Mouse (Mus musculus): Measurements from ENCODE around the gene Gas6. TPM values are rescaled to one million over a fixed set of nuclear protein-coding genes. Genes with fewer than 3 reads are reported as not detected.
A peak's percentile ranks its signal among the peaks of the same experiment; 100 is the strongest.

Gene Gas6
- polyA plus RNA-seq, 1 experiment from 2014 or later = 17.7 TPM

- DNase-seq = no peak
- Histone ChIP-seq H3K4me3 (replicated peaks; ENCODE audit: low read depth, low read length) (no peak overlapping the region), H3K36me3 (ENCODE audit: control insufficient read depth, insufficient read depth, low read length) (no peaks in the 10 kb centered on the region), H3K27ac (replicated peaks; ENCODE audit: low read depth, low read length) (no peak overlapping the region), H3K4me1 (ENCODE audit: control insufficient read depth, insufficient read depth, low read length) (no peaks in the 10 kb centered on the region), H3K4me2 (ENCODE audit: low read length) (no peak overlapping the region), H3K9ac (replicated peaks; ENCODE audit: low read length) (no peak overlapping the region), H3K9me3 (ENCODE audit: control insufficient read depth, low read length) (no peaks in the 10 kb centered on the region), H3K27me3 (ENCODE audit: control insufficient read depth, insufficient read depth, low read length) (no peaks in the 10 kb centered on the region)
- WGBS = 89% methylated on average over 7 of the region's 7 CpGs
- no peak for ATAC-seq (ENCODE audit: low FRiP score, low TSS enrichment)
Measured at GRCm38 (mm10) chr8:13481089-13481554, 13.2 kb downstream of the Gas6 start.

GRCm38 (mm10) chr8:13475892-13476291 lies 18.4 kb downstream of the Gas6 start:
- 59% methylated on average over 9 of the region's 9 CpGs for WGBS
- H3K36me3 ChIP-seq (ENCODE audit: control insufficient read depth, insufficient read depth, low read length) = no peaks in the 10 kb centered on the region
- no peaks in the 10 kb centered on the region for H3K4me1 ChIP-seq (ENCODE audit: control insufficient read depth, insufficient read depth, low read length)
- no peak overlapping the region for H3K4me2 ChIP-seq (ENCODE audit: low read length)
- H3K9me3 ChIP-seq (ENCODE audit: control insufficient read depth, low read length) = no peaks in the 10 kb centered on the region
- H3K27ac ChIP-seq (replicated peaks; ENCODE audit: low read depth, low read length) = no peak overlapping the region
- H3K4me3 ChIP-seq (replicated peaks; ENCODE audit: low read depth, low read length) = no peak overlapping the region
- ATAC-seq (ENCODE audit: low FRiP score, low TSS enrichment) (no peak), DNase-seq (no peak)
- no peak overlapping the region for H3K9ac ChIP-seq (replicated peaks; ENCODE audit: low read length)
- no peaks in the 10 kb centered on the region for H3K27me3 ChIP-seq (ENCODE audit: control insufficient read depth, insufficient read depth, low read length)

- ATAC-seq (ENCODE audit: low FRiP score, low TSS enrichment) (no peak), DNase-seq (no peak)
- no peak overlapping the region for H3K4me3 ChIP-seq (replicated peaks; ENCODE audit: low read depth, low read length)
- H3K36me3 ChIP-seq (ENCODE audit: control insufficient read depth, insufficient read depth, low read length) = no peaks in the 10 kb centered on the region
- no peak overlapping the region for H3K4me2 ChIP-seq (ENCODE audit: low read length)
- H3K4me1 ChIP-seq (ENCODE audit: control insufficient read depth, insufficient read depth, low read length) = no peaks in the 10 kb centered on the region
- H3K9ac ChIP-seq (replicated peaks; ENCODE audit: low read length) = no peak overlapping the region
- H3K9me3 ChIP-seq (ENCODE audit: control insufficient read depth, low read length) = no peaks in the 10 kb centered on the region
- no peak overlapping the region for H3K27ac ChIP-seq (replicated peaks; ENCODE audit: low read depth, low read length)
- H3K27me3 ChIP-seq (ENCODE audit: control insufficient read depth, insufficient read depth, low read length) = no peaks in the 10 kb centered on the region
- WGBS = 85% methylated on average over 7 of the region's 7 CpGs
Measured at GRCm38 (mm10) chr8:13472284-13472683, 22.0 kb downstream of the Gas6 start.

GRCm38 (mm10) chr8:13471484-13471883 lies 22.8 kb downstream of the Gas6 start:
- H3K27me3 ChIP-seq (ENCODE audit: control insufficient read depth, insufficient read depth, low read length) = no peaks in the 10 kb centered on the region
- WGBS = 86% methylated on average over 11 of the region's 11 CpGs
- no peaks in the 10 kb centered on the region for H3K36me3 ChIP-seq (ENCODE audit: control insufficient read depth, insufficient read depth, low read length)
- no peak overlapping the region for H3K4me2 ChIP-seq (ENCODE audit: low read length)
- H3K9me3 ChIP-seq (ENCODE audit: control insufficient read depth, low read length) = no peaks in the 10 kb centered on the region
- no peak overlapping the region for H3K4me3 ChIP-seq (replicated peaks; ENCODE audit: low read depth, low read length)
- ATAC-seq (ENCODE audit: low FRiP score, low TSS enrichment) (no peak), DNase-seq (no peak)
- H3K4me1 ChIP-seq (ENCODE audit: control insufficient read depth, insufficient read depth, low read length) = no peaks in the 10 kb centered on the region
- no peak overlapping the region for H3K27ac ChIP-seq (replicated peaks; ENCODE audit: low read depth, low read length)
- no peak overlapping the region for H3K9ac ChIP-seq (replicated peaks; ENCODE audit: low read length)

GRCm38 (mm10) chr8:13468737-13469136 lies 25.6 kb downstream of the Gas6 start:
- ATAC-seq (ENCODE audit: low FRiP score, low TSS enrichment) (no peak), DNase-seq (no peak)
- 86% methylated on average over 9 of the region's 9 CpGs for WGBS
- Histone ChIP-seq H3K27me3 (ENCODE audit: control insufficient read depth, insufficient read depth, low read length) (no peaks in the 10 kb centered on the region), H3K4me3 (replicated peaks; ENCODE audit: low read depth, low read length) (no peak overlapping the region), H3K36me3 (ENCODE audit: control insufficient read depth, insufficient read depth, low read length) (no peaks in the 10 kb centered on the region), H3K4me2 (ENCODE audit: low read length) (no peak overlapping the region), H3K27ac (replicated peaks; ENCODE audit: low read depth, low read length) (no peak overlapping the region), H3K4me1 (ENCODE audit: control insufficient read depth, insufficient read depth, low read length) (no peaks in the 10 kb centered on the region), H3K9ac (replicated peaks; ENCODE audit: low read length) (no peak overlapping the region), H3K9me3 (ENCODE audit: control insufficient read depth, low read length) (no peaks in the 10 kb centered on the region)

- no peak overlapping the region for H3K27ac ChIP-seq (replicated peaks; ENCODE audit: low read depth, low read length)
- no peaks in the 10 kb centered on the region for H3K9me3 ChIP-seq (ENCODE audit: control insufficient read depth, low read length)
- peak; percentile 39 for DNase-seq
- no peaks in the 10 kb centered on the region for H3K4me1 ChIP-seq (ENCODE audit: control insufficient read depth, insufficient read depth, low read length)
- H3K27me3 ChIP-seq (ENCODE audit: control insufficient read depth, insufficient read depth, low read length) = no peaks in the 10 kb centered on the region
- WGBS = 73% methylated on average over 5 of the region's 5 CpGs
- H3K4me2 ChIP-seq (ENCODE audit: low read length) = no peak overlapping the region
- no peak overlapping the region for H3K9ac ChIP-seq (replicated peaks; ENCODE audit: low read length)
- ATAC-seq (ENCODE audit: low FRiP score, low TSS enrichment) = no peak
- H3K4me3 ChIP-seq (replicated peaks; ENCODE audit: low read depth, low read length) = no peak overlapping the region
- no peaks in the 10 kb centered on the region for H3K36me3 ChIP-seq (ENCODE audit: control insufficient read depth, insufficient read depth, low read length)
Measured at GRCm38 (mm10) chr8:13466989-13467388, 27.3 kb downstream of the Gas6 start.

- H3K36me3 ChIP-seq (ENCODE audit: control insufficient read depth, insufficient read depth, low read length) = no peaks in the 10 kb centered on the region
- H3K4me2 ChIP-seq (ENCODE audit: low read length) = no peak overlapping the region
- H3K9ac ChIP-seq (replicated peaks; ENCODE audit: low read length) = no peak overlapping the region
- H3K4me1 ChIP-seq (ENCODE audit: control insufficient read depth, insufficient read depth, low read length) = no peaks in the 10 kb centered on the region
- WGBS = 66% methylated on average over 7 of the region's 7 CpGs
- no peaks in the 10 kb centered on the region for H3K27me3 ChIP-seq (ENCODE audit: control insufficient read depth, insufficient read depth, low read length)
- no peak for DNase-seq
- no peak overlapping the region for H3K27ac ChIP-seq (replicated peaks; ENCODE audit: low read depth, low read length)
- H3K9me3 ChIP-seq (ENCODE audit: control insufficient read depth, low read length) = no peaks in the 10 kb centered on the region
- no peak overlapping the region for H3K4me3 ChIP-seq (replicated peaks; ENCODE audit: low read depth, low read length)
- ATAC-seq (ENCODE audit: low FRiP score, low TSS enrichment) = no peak
Measured at GRCm38 (mm10) chr8:13465324-13465723, 29.0 kb downstream of the Gas6 start.

GRCm38 (mm10) chr8:13462392-13462791 lies 31.9 kb downstream of the Gas6 start:
- H3K4me2 ChIP-seq (ENCODE audit: low read length) = no peak overlapping the region
- DNase-seq (no peak), ATAC-seq (ENCODE audit: low FRiP score, low TSS enrichment) (no peak)
- H3K36me3 ChIP-seq (ENCODE audit: control insufficient read depth, insufficient read depth, low read length) = no peaks in the 10 kb centered on the region
- 85% methylated on average over 10 of the region's 10 CpGs for WGBS
- no peaks in the 10 kb centered on the region for H3K4me1 ChIP-seq (ENCODE audit: control insufficient read depth, insufficient read depth, low read length)
- H3K27ac ChIP-seq (replicated peaks; ENCODE audit: low read depth, low read length) = no peak overlapping the region
- no peak overlapping the region for H3K9ac ChIP-seq (replicated peaks; ENCODE audit: low read length)
- H3K9me3 ChIP-seq (ENCODE audit: control insufficient read depth, low read length) = no peaks in the 10 kb centered on the region
- H3K4me3 ChIP-seq (replicated peaks; ENCODE audit: low read depth, low read length) = no peak overlapping the region
- no peaks in the 10 kb centered on the region for H3K27me3 ChIP-seq (ENCODE audit: control insufficient read depth, insufficient read depth, low read length)

- WGBS = 36% methylated on average over 4 of the region's 4 CpGs
- Histone ChIP-seq H3K27ac (replicated peaks; ENCODE audit: low read depth, low read length) (no peak overlapping the region), H3K4me2 (ENCODE audit: low read length) (no peak overlapping the region), H3K9me3 (ENCODE audit: control insufficient read depth, low read length) (no peaks in the 10 kb centered on the region), H3K4me1 (ENCODE audit: control insufficient read depth, insufficient read depth, low read length) (no peaks in the 10 kb centered on the region), H3K9ac (replicated peaks; ENCODE audit: low read length) (no peak overlapping the region), H3K36me3 (ENCODE audit: control insufficient read depth, insufficient read depth, low read length) (no peaks in the 10 kb centered on the region), H3K27me3 (ENCODE audit: control insufficient read depth, insufficient read depth, low read length) (no peaks in the 10 kb centered on the region), H3K4me3 (replicated peaks; ENCODE audit: low read depth, low read length) (no peak overlapping the region)
- DNase-seq (peak; percentile 73), ATAC-seq (ENCODE audit: low FRiP score, low TSS enrichment) (no peak)
Measured at GRCm38 (mm10) chr8:13461843-13462242, 32.4 kb downstream of the Gas6 start.
